Mouse (Mus musculus): Measurements from ENCODE around the gene Gm4177.
"Not testable (repeated sequence)": the region's sequence is repeated elsewhere in the genome, so short reads cannot be mapped to it uniquely, and the experiment has no call there.

Gm4177 gene

DNA sequence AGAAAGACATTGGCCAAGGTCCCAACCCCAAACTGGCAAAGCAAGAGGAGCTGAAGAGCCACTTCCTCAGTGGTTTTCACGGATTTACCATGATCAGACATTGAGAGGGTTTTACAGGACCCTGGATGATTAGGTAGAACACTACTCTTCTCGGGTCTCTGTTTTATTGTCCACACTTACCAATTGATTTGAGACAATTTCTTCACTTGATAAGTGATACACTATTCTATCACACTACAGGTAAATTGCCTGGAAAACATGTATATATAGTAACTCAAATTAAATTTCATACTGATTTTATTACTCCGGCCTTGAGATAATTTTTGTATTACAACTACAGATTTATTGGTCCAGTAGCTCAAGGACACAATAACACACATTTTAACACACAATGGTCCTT is at the start of gene Gm4177:
Gene Gm4177 (minus strand): TSS at position 101 of the 400 bp plus-strand sequence.
- not testable (repeated sequence) for DNase-seq (ENCODE audit: low spot score)

DNA sequence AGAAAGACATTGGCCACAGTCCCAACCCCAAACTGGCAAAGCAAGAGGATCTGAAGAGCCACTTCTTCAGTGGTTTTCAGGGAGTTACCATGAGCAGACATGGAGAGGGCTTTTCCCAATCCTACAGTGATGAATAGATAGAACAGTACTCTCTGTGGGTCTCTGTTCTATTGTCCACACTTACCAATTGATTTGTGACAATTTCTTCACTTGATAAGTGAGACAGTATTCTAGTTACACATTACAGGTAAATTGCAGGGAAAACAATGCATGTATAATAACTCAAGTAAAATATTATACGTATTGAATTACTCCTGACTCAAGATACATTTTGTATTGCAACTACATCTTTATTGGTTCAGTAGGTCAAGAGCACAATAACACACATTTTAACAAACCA is 47.6 kb upstream of the Gm4177 start, which contains the start of gene Gm5725:
Gene Gm5725 (minus strand): TSS at position 101 of the 400 bp plus-strand sequence.
- DNase-seq (ENCODE audit: low spot score): not testable (repeated sequence)

DNA sequence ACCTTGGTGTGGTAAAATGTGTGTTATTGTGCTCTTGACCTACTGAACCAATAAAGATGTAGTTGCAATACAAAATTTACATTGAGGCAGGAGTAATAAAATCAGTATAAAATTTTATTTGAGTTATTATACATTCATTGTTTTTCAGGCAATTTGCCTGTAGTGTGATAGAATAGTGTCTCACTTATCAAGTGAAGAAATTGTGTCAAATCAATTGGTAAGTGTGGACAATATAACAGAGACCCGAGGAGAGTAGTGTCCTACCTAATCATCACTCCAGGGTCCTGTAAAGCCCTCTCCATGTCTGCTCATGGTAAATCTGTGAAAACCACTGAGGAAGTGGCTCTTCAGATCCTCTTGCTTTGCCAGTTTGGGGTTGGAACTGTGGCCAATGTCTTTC is 35.5 kb upstream of the Gm4177 start, which contains the start of gene Vmn1r135:
Gene Vmn1r135 (plus strand): TSS at position 301 of the 400 bp plus-strand sequence.
- DNase-seq (ENCODE audit: low spot score): not testable (repeated sequence)

DNA sequence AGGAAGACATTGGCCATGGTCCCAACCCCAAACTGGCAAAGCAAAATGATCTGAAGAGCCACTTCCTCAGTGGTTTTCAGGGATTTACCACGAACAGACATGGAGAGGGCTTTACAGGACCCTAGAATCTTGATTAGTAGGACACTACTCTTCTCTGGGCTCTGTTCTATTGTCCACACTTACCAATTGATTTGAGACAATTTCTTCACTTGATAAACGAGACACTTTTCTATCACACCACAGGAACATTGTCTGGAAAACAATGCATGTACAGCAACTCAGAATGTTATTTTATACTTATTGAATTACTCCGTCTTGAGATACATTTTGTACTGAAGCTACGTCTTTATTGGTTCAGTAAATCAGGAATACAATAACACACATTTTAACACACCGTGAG is 35.2 kb downstream of the Gm4177 start, which contains the start of gene Gm4175:
Gene Gm4175 (minus strand): TSS at position 101 of the 400 bp plus-strand sequence.
- not testable (repeated sequence) for DNase-seq (ENCODE audit: low spot score)

Data from ovary, adult 18-20 months (tissue).